Mouse (Mus musculus): ENCODE measurements around the gene Itsn1.

Gene Itsn1

GRCm38 (mm10) chr16:91870158-91870582, 141.1 kb downstream of the Itsn1 start:
- peak; percentile 33 to 38 for DNase-seq (ENCODE audit: low spot score in 2 of 2)

GRCm38 (mm10) chr16:91871188-91871587, 142.1 kb downstream of the Itsn1 start:
- no peak for DNase-seq (ENCODE audit: low spot score in 2 of 2)

GRCm38 (mm10) chr16:91873695-91874094, 144.6 kb downstream of the Itsn1 start:
- no peak for DNase-seq (ENCODE audit: low spot score in 2 of 2)

- DNase-seq (ENCODE audit: low spot score in 2 of 2) = no peak
These were observed 146.7 kb downstream of the Itsn1 start for GRCm38 (mm10) chr16:91875567-91876344.

- no peak for DNase-seq (ENCODE audit: low spot score in 2 of 2)
These were observed 147.4 kb downstream of the Itsn1 start for GRCm38 (mm10) chr16:91876457-91876856.

GRCm38 (mm10) chr16:91879101-91879500, 150.0 kb downstream of the Itsn1 start:
- DNase-seq (ENCODE audit: low spot score in 2 of 2) = no peak

- no peak for DNase-seq (ENCODE audit: low spot score in 2 of 2)
These were observed 152.0 kb downstream of the Itsn1 start for GRCm38 (mm10) chr16:91880869-91881767.

GRCm38 (mm10) chr16:91882168-91882859, 153.2 kb downstream of the Itsn1 start:
- no peak for DNase-seq (ENCODE audit: low spot score in 2 of 2)

GRCm38 (mm10) chr16:91883636-91884035, 154.6 kb downstream of the Itsn1 start:
- DNase-seq (ENCODE audit: low spot score in 2 of 2) = no peak

GRCm38 (mm10) chr16:91884196-91884595, 155.1 kb downstream of the Itsn1 start:
- DNase-seq (ENCODE audit: low spot score in 2 of 2) = peak; percentile 25 to 26

GRCm38 (mm10) chr16:91885389-91886122, 156.5 kb downstream of the Itsn1 start:
- DNase-seq (ENCODE audit: low spot score in 2 of 2) = peak in 1 of 2 experiments; percentile 18

GRCm38 (mm10) chr16:91888368-91888767, 159.3 kb downstream of the Itsn1 start:
- DNase-seq (ENCODE audit: low spot score in 2 of 2) = no peak

- no peak for DNase-seq (ENCODE audit: low spot score in 2 of 2)
These were observed 160.8 kb downstream of the Itsn1 start for GRCm38 (mm10) chr16:91889831-91890230.

- no peak for DNase-seq (ENCODE audit: low spot score in 2 of 2)
These were observed 162.1 kb downstream of the Itsn1 start for GRCm38 (mm10) chr16:91891218-91891617.

GRCm38 (mm10) chr16:91896426-91896830, 167.3 kb downstream of the Itsn1 start:
- DNase-seq (ENCODE audit: low spot score in 2 of 2) = no peak

- peak; percentile 13 to 18 for DNase-seq (ENCODE audit: low spot score in 2 of 2)
These were observed 170.1 kb downstream of the Itsn1 start for GRCm38 (mm10) chr16:91898850-91899848.

GRCm38 (mm10) chr16:91900274-91900673, 171.2 kb downstream of the Itsn1 start:
- no peak for DNase-seq (ENCODE audit: low spot score in 2 of 2)

- no peak for DNase-seq (ENCODE audit: low spot score in 2 of 2)
These were observed 174.9 kb downstream of the Itsn1 start for GRCm38 (mm10) chr16:91903801-91904506.

GRCm38 (mm10) chr16:91905127-91905860, 176.2 kb downstream of the Itsn1 start:
- DNase-seq (ENCODE audit: low spot score in 2 of 2) = no peak

Data from spleen, postnatal 36 days (tissue).